Mouse (Mus musculus) CH12.LX (cell line): Measurements from ENCODE around the gene Troap.

Experiments
- CHD2 ChIP-seq: IDR thresholded peaks from 2 replicates; pipeline ENCODE4 v1.6.1; 2011; ENCODE audit warnings: low read length, improper control_type of control experiment
- CTCF ChIP-seq, 2 experiments: IDR thresholded peaks in 1 of 2; conservative IDR thresholded peaks in 1 of 2; 2 replicates each; pipeline ENCODE4 v1.5.1; 2011 to 2012; ENCODE audit warnings: low read depth in 2 of 2, low read length in 2 of 2, improper control_type of control experiment in 1 of 2, inconsistent platforms in 1 of 2, mild to moderate bottlenecking in 1 of 2, moderate library complexity in 1 of 2
- E2F4 ChIP-seq: IDR thresholded peaks from 2 replicates; pipeline ENCODE4 v1.6.1; 2011; ENCODE audit warnings: low read depth, low read length, improper control_type of control experiment; ENCODE audit not compliant: insufficient replicate concordance
- ELF1 ChIP-seq: IDR thresholded peaks from 2 replicates; pipeline ENCODE4 v1.6.1; 2014; ENCODE audit warnings: low read depth, mild to moderate bottlenecking, inconsistent platforms, low read length, improper control_type of control experiment
- EP300 ChIP-seq: IDR thresholded peaks from 2 replicates; pipeline ENCODE4 v1.6.1; 2011; ENCODE audit warnings: low read length, improper control_type of control experiment
- GABPA ChIP-seq: IDR thresholded peaks from 2 replicates; pipeline ENCODE4 v1.6.1; 2012; ENCODE audit warnings: low read depth, low read length, improper control_type of control experiment, inconsistent platforms; ENCODE audit not compliant: insufficient replicate concordance
- KAT2A ChIP-seq: IDR thresholded peaks from 2 replicates; pipeline ENCODE4 v1.6.1; 2012; ENCODE audit warnings: low read length, improper control_type of control experiment, inconsistent platforms; ENCODE audit not compliant: insufficient replicate concordance
- MAFK ChIP-seq: IDR thresholded peaks from 2 replicates; pipeline ENCODE4 v1.6.1; 2011; ENCODE audit warnings: low read length, improper control_type of control experiment; ENCODE audit not compliant: insufficient replicate concordance
- MAX ChIP-seq: IDR thresholded peaks from 2 replicates; pipeline ENCODE4 v1.6.1; 2011; ENCODE audit warnings: low read length, improper control_type of control experiment
- POLR2A ChIP-seq: IDR thresholded peaks from 2 replicates; pipeline ENCODE4 v1.6.1; 2011; ENCODE audit warnings: low read depth, mild to moderate bottlenecking, improper control_type of control experiment, low read length
- RCOR1 ChIP-seq: conservative IDR thresholded peaks from 2 replicates; pipeline ENCODE4 v1.6.1; 2012; ENCODE audit warnings: low read depth, mild to moderate bottlenecking, inconsistent platforms, low read length, improper control_type of control experiment
- UBTF ChIP-seq: IDR thresholded peaks from 2 replicates; pipeline ENCODE4 v1.6.1; 2012; ENCODE audit warnings: low read depth, mild to moderate bottlenecking, inconsistent platforms, low read length, improper control_type of control experiment, moderate library complexity
- ZKSCAN1 ChIP-seq: IDR thresholded peaks from 2 replicates; pipeline ENCODE4 v1.6.1; 2012; ENCODE audit warnings: low read depth, inconsistent platforms, low read length, improper control_type of control experiment, borderline replicate concordance
- ZNF384 ChIP-seq: IDR thresholded peaks from 2 replicates; pipeline ENCODE4 v1.6.1; 2012; ENCODE audit warnings: low read depth, low read length, improper control_type of control experiment, inconsistent platforms

DNA sequence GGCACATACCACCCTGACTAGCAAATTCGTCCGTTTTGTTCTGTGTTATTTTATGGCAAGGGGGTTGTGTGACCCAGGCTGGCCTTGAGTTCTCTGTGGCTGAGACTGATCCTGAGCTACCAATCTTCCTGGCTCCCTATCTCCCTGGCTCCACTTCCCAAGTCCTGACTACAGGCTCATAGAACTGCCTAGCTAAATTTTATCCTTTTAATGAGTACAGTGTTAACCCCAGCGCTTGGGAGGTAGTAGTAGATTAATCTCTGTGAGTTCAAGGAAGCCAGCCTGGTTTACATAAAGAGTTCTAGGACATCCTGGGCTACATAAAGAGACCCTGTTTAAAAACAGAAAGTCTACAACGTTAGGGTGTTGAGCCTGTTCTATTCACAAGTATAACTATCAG lies 37.4 kb downstream of the Troap start:
- TF ChIP-seq ELF1, result no peak
- TF ChIP-seq KAT2A, result no peak
- TF ChIP-seq E2F4, result no peak
- no peak for TF ChIP-seq CHD2
- TF ChIP-seq MAFK, result no peak
- no peak for TF ChIP-seq CTCF (conservative IDR thresholded peaks at IDR 0.05 in 1 of 2, IDR thresholded peaks at IDR 0.05 in 1 of 2; ENCODE audit: low read depth in 2 of 2, low read length in 2 of 2)
- TF ChIP-seq RCOR1, result no peak
- no peak for TF ChIP-seq POLR2A
- TF ChIP-seq MAX, result no peak
- no peak for TF ChIP-seq UBTF
- TF ChIP-seq EP300, result no peak
- TF ChIP-seq ZKSCAN1, result no peak
- no peak for TF ChIP-seq GABPA
- TF ChIP-seq ZNF384, result no peak
